Mouse (Mus musculus) thymus, adult 18-20 months (tissue): ENCODE results near the gene Tbc1d10c.

ENCODE experiments used
- DNase-seq, 2 experiments: peaks; one replicate each; pipeline ENCODE4 v3.0.0; 2022; ENCODE audit warnings: mixed read lengths in 2 of 2

The Tbc1d10c gene

GRCm38 (mm10) chr19:4190831-4191334 is at the start of gene Tbc1d10c:
Tbc1d10c (minus strand) TSS chr19:4191284.
- DNase-seq = peak; percentile 90 to 95

GRCm38 (mm10) chr19:4240247-4240668 is 49.2 kb upstream of the Tbc1d10c start:
- no peak for DNase-seq

GRCm38 (mm10) chr19:4234548-4234947 is 43.5 kb upstream of the Tbc1d10c start:
- DNase-seq = no peak

GRCm38 (mm10) chr19:4232651-4233050 is 41.6 kb upstream of the Tbc1d10c start:
- no peak for DNase-seq

- no peak for DNase-seq
Observed at GRCm38 (mm10) chr19:4232186-4232572, 41.1 kb upstream of the Tbc1d10c start.

- DNase-seq = peak; percentile 94 to 96
Observed at GRCm38 (mm10) chr19:4231253-4232185, 40.4 kb upstream of the Tbc1d10c start, which contains the start of gene Pold4. Pold4 (plus strand) TSS chr19:4231899.

GRCm38 (mm10) chr19:4230415-4230814 is 39.3 kb upstream of the Tbc1d10c start:
- no peak for DNase-seq

- DNase-seq = no peak
Observed at GRCm38 (mm10) chr19:4229451-4230076, 38.5 kb upstream of the Tbc1d10c start.

GRCm38 (mm10) chr19:4228891-4229290 is 37.8 kb upstream of the Tbc1d10c start:
- no peak for DNase-seq

GRCm38 (mm10) chr19:4227894-4228678 is 37.0 kb upstream of the Tbc1d10c start:
- DNase-seq = peak in 1 of 2 experiments; percentile 68

- no peak for DNase-seq
Observed at GRCm38 (mm10) chr19:4227446-4227845, 36.4 kb upstream of the Tbc1d10c start.

GRCm38 (mm10) chr19:4226779-4227178 is 35.7 kb upstream of the Tbc1d10c start:
- no peak for DNase-seq

GRCm38 (mm10) chr19:4222165-4222564 is 31.1 kb upstream of the Tbc1d10c start:
- DNase-seq = no peak

GRCm38 (mm10) chr19:4220957-4221743 is 30.1 kb upstream of the Tbc1d10c start:
- DNase-seq = no peak

- no peak for DNase-seq
Observed at GRCm38 (mm10) chr19:4220416-4220815, 29.3 kb upstream of the Tbc1d10c start.

- DNase-seq = no peak
Observed at GRCm38 (mm10) chr19:4219943-4220342, 28.9 kb upstream of the Tbc1d10c start.

- DNase-seq = no peak
Observed at GRCm38 (mm10) chr19:4218784-4219183, 27.7 kb upstream of the Tbc1d10c start.

GRCm38 (mm10) chr19:4218293-4218692 is 27.2 kb upstream of the Tbc1d10c start:
- no peak for DNase-seq

GRCm38 (mm10) chr19:4217855-4218254 is 26.8 kb upstream of the Tbc1d10c start:
- no peak for DNase-seq

- no peak for DNase-seq
Observed at GRCm38 (mm10) chr19:4217140-4217539, 26.1 kb upstream of the Tbc1d10c start.

- no peak for DNase-seq
Observed at GRCm38 (mm10) chr19:4216041-4216685, 25.1 kb upstream of the Tbc1d10c start.
